Mouse (Mus musculus): ENCODE data around the gene Cutc. TPM values are rescaled to one million over a fixed set of nuclear protein-coding genes. Genes with fewer than 3 reads are reported as not detected.

Gene Cutc
- polyA plus RNA-seq, 1 experiment from 2014 or later: 10.8 TPM

GRCm38 (mm10) chr19:43777308-43777707 lies 24.5 kb downstream of the Cutc start:
- ATAC-seq (ENCODE audit: low read depth): no peak
- WGBS (ENCODE audit: insufficient replicate concordance): 52% methylated on average over 2 of the region's 2 CpGs
- H3K4me2 ChIP-seq (ENCODE audit: low read depth, low read length): no peak overlapping the region
- H3K27me3 ChIP-seq (ENCODE audit: control insufficient read depth, insufficient read depth, low read depth, low read length): no peaks in the 10 kb centered on the region
- H3K9me3 ChIP-seq (replicated peaks; ENCODE audit: control insufficient read depth, low read length): no peaks in the 10 kb centered on the region
- no peak overlapping the region for H3K27ac ChIP-seq (ENCODE audit: low read length)
- H3K4me1 ChIP-seq (ENCODE audit: control insufficient read depth, low read depth, low read length): no peaks in the 10 kb centered on the region
- no peak overlapping the region for H3K9ac ChIP-seq (ENCODE audit: low read depth, low read length)
- no peaks in the 10 kb centered on the region for H3K36me3 ChIP-seq (ENCODE audit: control insufficient read depth, insufficient read depth)
- no peak overlapping the region for H3K4me3 ChIP-seq (ENCODE audit: low read depth, low read length)

DNA sequence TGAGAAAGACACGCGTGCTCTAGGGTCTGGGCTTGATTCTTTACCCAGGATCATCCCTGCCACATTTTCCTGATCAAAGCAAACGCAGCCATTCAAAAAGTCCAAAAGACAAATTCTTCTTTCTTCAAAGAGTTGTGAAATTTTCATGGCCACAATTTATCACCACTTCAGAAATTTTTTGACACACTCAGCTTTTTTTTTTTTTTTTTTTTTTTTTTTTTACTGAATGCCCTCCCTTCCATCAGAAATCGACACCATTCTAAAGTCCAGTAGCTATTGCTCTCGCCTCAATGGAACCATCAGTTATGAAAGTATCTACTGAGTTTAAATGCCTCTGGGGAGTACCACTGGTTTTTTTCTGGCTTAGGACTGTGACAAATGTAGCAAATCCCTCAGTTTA lies 27.6 kb downstream of the Cutc start:
- no peak for ATAC-seq (ENCODE audit: low read depth)
- 41% methylated on average over 5 of the region's 5 CpGs for WGBS (ENCODE audit: insufficient replicate concordance)
- no peak overlapping the region for H3K27ac ChIP-seq (ENCODE audit: low read length)
- no peak overlapping the region for H3K9ac ChIP-seq (ENCODE audit: low read depth, low read length)
- H3K4me2 ChIP-seq (ENCODE audit: low read depth, low read length): no peak overlapping the region
- no peaks in the 10 kb centered on the region for H3K4me1 ChIP-seq (ENCODE audit: control insufficient read depth, low read depth, low read length)
- no peak overlapping the region for H3K4me3 ChIP-seq (ENCODE audit: low read depth, low read length)
- H3K27me3 ChIP-seq (ENCODE audit: control insufficient read depth, insufficient read depth, low read depth, low read length): no peaks in the 10 kb centered on the region
- no peaks in the 10 kb centered on the region for H3K36me3 ChIP-seq (ENCODE audit: control insufficient read depth, insufficient read depth)
- H3K9me3 ChIP-seq (replicated peaks; ENCODE audit: control insufficient read depth, low read length): no peaks in the 10 kb centered on the region

- no peak within 1 kb of the TSS for H3K4me2 ChIP-seq (ENCODE audit: low read depth, low read length)
- H3K27ac ChIP-seq (ENCODE audit: low read length): peak within 1 kb of the TSS; percentile 58; the same call in 1 of the 2 replicates
- H3K9me3 ChIP-seq (replicated peaks; ENCODE audit: control insufficient read depth, low read length): no peaks in the 10 kb centered on the region
- H3K4me3 ChIP-seq (ENCODE audit: low read depth, low read length): peak within 1 kb of the TSS; percentile 30
- no peaks in the 10 kb centered on the region for H3K36me3 ChIP-seq (ENCODE audit: control insufficient read depth, insufficient read depth)
- 50% methylated on average over 3 of the region's 3 CpGs for WGBS (ENCODE audit: insufficient replicate concordance)
- no peaks in the 10 kb centered on the region for H3K27me3 ChIP-seq (ENCODE audit: control insufficient read depth, insufficient read depth, low read depth, low read length)
- ATAC-seq (ENCODE audit: low read depth): peak; percentile 91
- no peaks in the 10 kb centered on the region for H3K4me1 ChIP-seq (ENCODE audit: control insufficient read depth, low read depth, low read length)
- H3K9ac ChIP-seq (ENCODE audit: low read depth, low read length): 0 out of 2 replicates have a peak within 1 kb of the TSS, but pooled peaks have one; percentile 2
Measured at GRCm38 (mm10) chr19:43781980-43782379, 29.2 kb downstream of the Cutc start, which contains the start of gene Abcc2. TSS of gene Abcc2 (plus strand) at chr19:43782192.

GRCm38 (mm10) chr19:43784761-43785160 lies 32.0 kb downstream of the Cutc start:
- Histone ChIP-seq H3K27ac (ENCODE audit: low read length) (no peak overlapping the region), H3K9me3 (replicated peaks; ENCODE audit: control insufficient read depth, low read length) (no peaks in the 10 kb centered on the region), H3K4me3 (ENCODE audit: low read depth, low read length) (peak overlapping the region; percentile 37), H3K4me1 (ENCODE audit: control insufficient read depth, low read depth, low read length) (no peaks in the 10 kb centered on the region), H3K36me3 (ENCODE audit: control insufficient read depth, insufficient read depth) (no peaks in the 10 kb centered on the region), H3K9ac (ENCODE audit: low read depth, low read length) (peak overlapping the region; percentile 7; the same call in 1 of the 2 replicates), H3K4me2 (ENCODE audit: low read depth, low read length) (peak overlapping the region; percentile 37), H3K27me3 (ENCODE audit: control insufficient read depth, insufficient read depth, low read depth, low read length) (no peaks in the 10 kb centered on the region)
- no peak for ATAC-seq (ENCODE audit: low read depth)
- WGBS (ENCODE audit: insufficient replicate concordance): 29% methylated on average over 8 of the region's 8 CpGs

DNA sequence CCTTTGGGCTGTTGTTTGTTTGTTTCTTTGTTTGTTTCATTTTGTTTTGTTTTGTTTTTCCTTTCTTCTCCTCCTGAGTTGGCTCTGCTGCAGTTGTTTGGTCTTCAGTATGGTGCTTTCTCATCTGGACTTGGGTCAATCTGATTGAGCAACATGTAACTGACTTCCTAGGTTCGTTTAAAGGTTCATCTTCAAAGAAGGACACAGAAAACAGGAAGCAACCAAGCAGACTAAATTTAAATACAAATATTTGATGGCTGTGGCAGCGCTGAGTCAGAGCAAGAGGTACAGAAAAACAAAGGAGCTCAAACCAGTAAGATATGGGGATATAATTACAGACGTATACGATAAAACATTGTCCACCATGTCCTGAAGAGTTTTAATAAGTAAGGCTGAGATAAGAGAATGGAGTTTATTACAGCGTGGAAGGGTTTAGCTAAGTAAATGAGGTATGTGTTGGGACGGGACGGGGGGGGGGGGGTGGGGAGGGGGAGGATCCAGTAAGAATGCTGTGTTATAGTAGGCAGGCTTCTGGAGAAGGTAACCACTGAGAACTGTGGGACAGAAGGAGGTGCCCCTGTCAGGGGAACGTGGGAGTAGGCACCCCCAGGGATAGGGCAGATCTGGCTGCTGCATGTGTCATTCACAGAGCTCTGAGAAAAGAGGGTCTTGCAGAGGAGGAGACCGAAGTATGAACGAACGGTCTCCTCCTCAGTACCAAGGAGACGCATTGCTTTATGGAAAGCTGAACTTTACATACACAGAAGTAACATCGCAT lies 33.6 kb downstream of the Cutc start:
- Histone ChIP-seq H3K27ac (ENCODE audit: low read length) (no peak overlapping the region), H3K36me3 (ENCODE audit: control insufficient read depth, insufficient read depth) (no peaks in the 10 kb centered on the region), H3K9ac (ENCODE audit: low read depth, low read length) (no peak overlapping the region), H3K4me1 (ENCODE audit: control insufficient read depth, low read depth, low read length) (no peaks in the 10 kb centered on the region), H3K4me3 (ENCODE audit: low read depth, low read length) (0 out of 2 replicates have a peak overlapping the region, but pooled peaks have one; percentile 6), H3K27me3 (ENCODE audit: control insufficient read depth, insufficient read depth, low read depth, low read length) (no peaks in the 10 kb centered on the region), H3K4me2 (ENCODE audit: low read depth, low read length) (peak overlapping the region; percentile 36), H3K9me3 (replicated peaks; ENCODE audit: control insufficient read depth, low read length) (no peaks in the 10 kb centered on the region)
- WGBS (ENCODE audit: insufficient replicate concordance): 52% methylated on average over 13 of the region's 13 CpGs
- ATAC-seq (ENCODE audit: low read depth): peak; percentile 44; the same call in 1 of the 2 replicates

DNA sequence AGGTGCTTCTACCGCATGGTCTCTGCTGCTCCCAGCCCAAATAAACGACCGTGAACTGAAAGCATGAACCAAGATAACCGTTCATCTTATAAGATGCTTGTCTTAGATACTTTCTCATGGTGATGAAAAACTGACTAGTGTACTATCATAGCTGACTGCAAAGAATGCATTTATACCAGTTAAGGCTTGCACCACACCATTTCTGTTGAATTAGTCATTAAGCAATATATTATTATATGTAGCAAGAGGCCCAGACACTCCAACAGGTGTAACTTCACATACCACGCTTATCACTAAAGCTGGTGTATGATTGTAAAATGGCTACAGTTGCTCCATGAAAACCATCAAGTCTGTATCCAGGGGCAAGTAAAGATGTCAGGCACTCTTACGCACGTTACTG lies 37.0 kb downstream of the Cutc start:
- no peaks in the 10 kb centered on the region for H3K9me3 ChIP-seq (replicated peaks; ENCODE audit: control insufficient read depth, low read length)
- H3K4me3 ChIP-seq (ENCODE audit: low read depth, low read length): no peak overlapping the region
- H3K27me3 ChIP-seq (ENCODE audit: control insufficient read depth, insufficient read depth, low read depth, low read length): no peaks in the 10 kb centered on the region
- H3K36me3 ChIP-seq (ENCODE audit: control insufficient read depth, insufficient read depth): no peaks in the 10 kb centered on the region
- H3K27ac ChIP-seq (ENCODE audit: low read length): no peak overlapping the region
- H3K4me1 ChIP-seq (ENCODE audit: control insufficient read depth, low read depth, low read length): no peaks in the 10 kb centered on the region; the same call in 1 of the 2 replicates
- 74% methylated on average over 7 of the region's 7 CpGs for WGBS (ENCODE audit: insufficient replicate concordance)
- ATAC-seq (ENCODE audit: low read depth): no peak
- no peak overlapping the region for H3K9ac ChIP-seq (ENCODE audit: low read depth, low read length)
- H3K4me2 ChIP-seq (ENCODE audit: low read depth, low read length): no peak overlapping the region

- H3K4me3 ChIP-seq (ENCODE audit: low read depth, low read length): no peak overlapping the region
- H3K4me2 ChIP-seq (ENCODE audit: low read depth, low read length): no peak overlapping the region
- H3K9me3 ChIP-seq (replicated peaks; ENCODE audit: control insufficient read depth, low read length): no peaks in the 10 kb centered on the region
- WGBS (ENCODE audit: insufficient replicate concordance): 57% methylated on average over 4 of the region's 4 CpGs
- no peak for ATAC-seq (ENCODE audit: low read depth)
- no peak overlapping the region for H3K27ac ChIP-seq (ENCODE audit: low read length)
- H3K27me3 ChIP-seq (ENCODE audit: control insufficient read depth, insufficient read depth, low read depth, low read length): no peaks in the 10 kb centered on the region
- H3K9ac ChIP-seq (ENCODE audit: low read depth, low read length): no peak overlapping the region
- no peaks in the 10 kb centered on the region; the same call in 1 of the 2 replicates for H3K4me1 ChIP-seq (ENCODE audit: control insufficient read depth, low read depth, low read length)
- no peaks in the 10 kb centered on the region for H3K36me3 ChIP-seq (ENCODE audit: control insufficient read depth, insufficient read depth)
Measured at GRCm38 (mm10) chr19:43792537-43792936, 39.7 kb downstream of the Cutc start.

DNA sequence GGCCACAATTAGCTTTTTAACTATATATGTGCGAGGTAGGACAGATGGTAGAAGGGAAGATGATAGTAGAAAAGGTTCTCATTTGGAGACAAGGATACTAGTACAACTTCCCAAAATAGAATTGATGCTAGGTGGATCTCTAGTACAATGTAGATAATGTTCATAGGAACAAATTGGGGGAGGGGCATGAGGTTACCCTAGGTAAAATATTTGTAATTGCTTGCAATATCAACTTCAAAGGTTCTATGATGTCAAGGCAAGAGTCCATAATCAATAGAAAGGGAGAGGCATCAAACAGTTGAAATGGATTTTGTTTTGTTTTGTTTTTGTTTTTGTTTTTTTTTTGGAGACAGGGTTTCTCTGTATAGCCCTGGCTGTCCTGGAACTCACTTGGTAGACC lies 41.2 kb downstream of the Cutc start:
- Histone ChIP-seq H3K27me3 (ENCODE audit: control insufficient read depth, insufficient read depth, low read depth, low read length) (no peaks in the 10 kb centered on the region), H3K36me3 (ENCODE audit: control insufficient read depth, insufficient read depth) (no peaks in the 10 kb centered on the region), H3K27ac (ENCODE audit: low read length) (no peak overlapping the region), H3K4me3 (ENCODE audit: low read depth, low read length) (no peak overlapping the region), H3K4me1 (ENCODE audit: control insufficient read depth, low read depth, low read length) (no peaks in the 10 kb centered on the region; the same call in 1 of the 2 replicates), H3K9me3 (replicated peaks; ENCODE audit: control insufficient read depth, low read length) (no peaks in the 10 kb centered on the region), H3K4me2 (ENCODE audit: low read depth, low read length) (no peak overlapping the region), H3K9ac (ENCODE audit: low read depth, low read length) (no peak overlapping the region)
- no peak for ATAC-seq (ENCODE audit: low read depth)
- 51% methylated on average over 1 of the region's 1 CpGs for WGBS (ENCODE audit: insufficient replicate concordance)

- Histone ChIP-seq H3K4me2 (ENCODE audit: low read depth, low read length) (no peak overlapping the region), H3K36me3 (ENCODE audit: control insufficient read depth, insufficient read depth) (no peaks in the 10 kb centered on the region), H3K4me1 (ENCODE audit: control insufficient read depth, low read depth, low read length) (no peaks in the 10 kb centered on the region; the same call in 1 of the 2 replicates), H3K9ac (ENCODE audit: low read depth, low read length) (no peak overlapping the region), H3K27ac (ENCODE audit: low read length) (no peak overlapping the region), H3K9me3 (replicated peaks; ENCODE audit: control insufficient read depth, low read length) (no peaks in the 10 kb centered on the region), H3K27me3 (ENCODE audit: control insufficient read depth, insufficient read depth, low read depth, low read length) (no peaks in the 10 kb centered on the region), H3K4me3 (ENCODE audit: low read depth, low read length) (no peak overlapping the region)
- no peak for ATAC-seq (ENCODE audit: low read depth)
- 68% methylated on average over 8 of the region's 8 CpGs for WGBS (ENCODE audit: insufficient replicate concordance)
Measured at GRCm38 (mm10) chr19:43795511-43795910, 42.7 kb downstream of the Cutc start.
